Comparison of ENCODE assay signal across 8 mouse cellular contexts in the genomic region with DNA sequence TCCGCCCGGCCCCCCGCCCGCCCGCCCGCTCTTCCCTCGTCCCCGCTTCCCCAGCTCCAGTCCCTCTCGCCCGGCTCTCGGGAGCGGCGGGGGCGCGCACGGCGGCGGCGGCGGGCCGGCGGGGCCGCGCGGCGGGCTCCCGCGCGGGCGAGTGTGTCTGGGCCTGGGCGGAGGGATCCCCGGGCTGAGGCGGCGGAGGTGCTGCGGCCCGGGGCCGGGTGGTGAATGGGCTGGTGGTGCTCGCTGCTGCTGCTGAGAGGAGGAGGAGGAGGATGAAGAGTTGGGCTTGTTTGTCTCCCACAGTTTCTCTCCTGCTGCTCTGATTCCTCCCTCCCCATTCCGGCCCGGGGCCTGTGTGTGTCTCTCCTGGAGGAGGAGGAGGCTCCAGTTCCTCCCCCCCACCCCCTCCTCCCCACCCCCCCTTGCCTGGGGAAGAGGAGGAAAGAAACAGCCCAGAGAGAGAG.
DNase-seq lines count a peak whose midpoint lies in the region; ATAC-seq and TF ChIP-seq lines count a peak whose summit lies in the region.

No protein-coding gene starts in this region.

- H3K4me2 ChIP-seq in forebrain, postnatal 0 days (ENCODE audit: low read depth): peak overlapping the region; percentile 88
- peak overlapping the region; percentile 60 for H3K4me2 ChIP-seq in lung, embryonic 14.5 days

- peak; percentile 68 for DNase-seq in MEL-GATA-1-ER (ENCODE audit: extremely low read depth, low read depth)
- peak; percentile 94 to 96 for DNase-seq in cerebellum, adult 2 months
- DNase-seq in forebrain, postnatal 0 days: peak; percentile 94
- peak; percentile 95 for DNase-seq in heart, postnatal 4 days
- DNase-seq in layer of hippocampus, adult 8-10 months (ENCODE audit: low spot score in 2 of 2): peak; percentile 86 to 90
- DNase-seq in lung, embryonic 14.5 days: peak; percentile 94
- DNase-seq in testis, postnatal 14 days (ENCODE audit: low spot score): peak; percentile 94

- peak overlapping the region; percentile 93 for H3K27ac ChIP-seq in cerebellum, adult 2 months (ENCODE audit: insufficient read depth, low read length)
- H3K27ac ChIP-seq in forebrain, postnatal 0 days (ENCODE audit: low read depth, low read length): peak overlapping the region; percentile 100
- peak overlapping the region; percentile 99 for H3K27ac ChIP-seq in lung, embryonic 14.5 days (ENCODE audit: low read depth)

- no peaks in the 10 kb centered on the region; the same call in 1 of the 2 replicates for H3K4me1 ChIP-seq in cerebellum, adult 2 months (ENCODE audit: control insufficient read depth, insufficient read depth, low read length)
- H3K4me1 ChIP-seq in forebrain, postnatal 0 days (ENCODE audit: insufficient read depth): peaks cover 24% of the 10 kb centered on the region
- peaks cover 15% of the 10 kb centered on the region; the same call in 1 of the 2 replicates for H3K4me1 ChIP-seq in lung, embryonic 14.5 days (ENCODE audit: insufficient read depth)

- H3K9me3 ChIP-seq in forebrain, postnatal 0 days (ENCODE audit: low read length): no peaks in the 10 kb centered on the region
- no peaks in the 10 kb centered on the region for H3K9me3 ChIP-seq in lung, embryonic 14.5 days (ENCODE audit: low read depth, low read length)

- peak; percentile 88 for TF ChIP-seq POLR2A in cerebellum, adult 2 months (IDR thresholded peaks at IDR 0.05; ENCODE audit: borderline replicate concordance, insufficient read depth, low read length)

- no peaks in the 10 kb centered on the region for H3K27me3 ChIP-seq in cerebellum, adult 2 months (ENCODE audit: control insufficient read depth, insufficient read depth, low read length)
- no peaks in the 10 kb centered on the region for H3K27me3 ChIP-seq in forebrain, postnatal 0 days (ENCODE audit: insufficient read depth, low read length)
- no peaks in the 10 kb centered on the region for H3K27me3 ChIP-seq in lung, embryonic 14.5 days (ENCODE audit: insufficient read depth, low read length)

- under 1% methylated on average over 39 of the region's 40 CpGs for WGBS in cerebellum, adult 2 months
- 2% methylated on average over 24 of the region's 40 CpGs for WGBS in forebrain, postnatal 0 days
- under 1% methylated on average over 32 of the region's 40 CpGs for WGBS in lung, embryonic 14.5 days

- peak overlapping the region; percentile 98 for H3K4me3 ChIP-seq in cerebellum, adult 2 months (replicated peaks; ENCODE audit: insufficient read depth, low read depth, low read length)
- H3K4me3 ChIP-seq in forebrain, postnatal 0 days (ENCODE audit: low read depth, low read length): peak overlapping the region; percentile 58
- H3K4me3 ChIP-seq in lung, embryonic 14.5 days (ENCODE audit: low read depth, low read length): peak overlapping the region; percentile 72

- ATAC-seq in forebrain, postnatal 0 days: peak; percentile 88
- ATAC-seq in lung, embryonic 14.5 days (ENCODE audit: insufficient read depth): peak; percentile 70
- peak; percentile 69 for ATAC-seq in neutrophil, adult 5-6 weeks (ENCODE audit: extremely low read depth, insufficient number of reproducible peaks, low FRiP score, poor library complexity, severe bottlenecking)

- TF ChIP-seq CTCF in cerebellum, adult 2 months (IDR thresholded peaks at IDR 0.05; ENCODE audit: borderline replicate concordance, insufficient read depth, low read depth, low read length): no peak
- TF ChIP-seq CTCF in forebrain, postnatal 0 days (IDR thresholded peaks at IDR 0.05; ENCODE audit: low read depth): no peak
- no peak for TF ChIP-seq CTCF in lung, embryonic 14.5 days (IDR thresholded peaks at IDR 0.05; ENCODE audit: low read depth)

- H3K36me3 ChIP-seq in forebrain, postnatal 0 days (ENCODE audit: insufficient read depth): no peaks in the 10 kb centered on the region
- no peaks in the 10 kb centered on the region for H3K36me3 ChIP-seq in lung, embryonic 14.5 days (ENCODE audit: insufficient read depth)

- H3K9ac ChIP-seq in forebrain, postnatal 0 days: peak overlapping the region; percentile 82
- peak overlapping the region; percentile 85 for H3K9ac ChIP-seq in lung, embryonic 14.5 days

Comparison
In these comparisons a context has a peak if more than half of its experiments do, and no peak if none do; other contexts are left out.
1. Peak in every context shown above with its lines: DNase-seq, ATAC-seq, H3K4me3 ChIP-seq and H3K27ac ChIP-seq.